Mouse (Mus musculus) ES-E14 (cell line): ENCODE measurements at regions not wholly inside any gene's neighbourhood (a gene's known extent, or its start where the extent isn't known, plus 50 kb on each side); places are given as distances from the start of the nearest gene placed in this dataset.

ENCODE experiments used
- DNase-seq: peaks from one replicate; pipeline ENCODE4 v3.0.0-alpha.2; 2013; ENCODE audit warnings: low read depth, low spot score
- H3K27ac ChIP-seq: 2 replicates; pipeline ENCODE4 v1.5.1; 2012; ENCODE audit warnings: low read depth, mild to moderate bottlenecking, low read length, moderate library complexity, mixed read lengths; ENCODE audit not compliant: poor library complexity, insufficient read depth, severe bottlenecking
- H3K36me3 ChIP-seq: 2 replicates; pipeline ENCODE4 v1.6.1; 2012; ENCODE audit warnings: mild to moderate bottlenecking, low read length, moderate library complexity, mixed read lengths; ENCODE audit not compliant: control insufficient read depth, poor library complexity, insufficient read depth, severe bottlenecking
- H3K4me1 ChIP-seq, 2 experiments: fragments of 150-350 bp in 1 of 2; sonication (generic) in 1 of 2; 2 replicates each; pipeline ENCODE4 v1.6.1; 2012; ENCODE audit warnings: low read length in 2 of 2, mild to moderate bottlenecking in 1 of 2, mixed read lengths in 1 of 2; ENCODE audit not compliant: control insufficient read depth in 2 of 2, insufficient read depth in 2 of 2, poor library complexity in 1 of 2
- H3K4me3 ChIP-seq, 2 experiments: fragments of 150-350 bp in 1 of 2; sonication (generic) in 1 of 2; 2 replicates each; pipeline ENCODE4 v1.5.1; 2012; ENCODE audit warnings: low read length in 2 of 2, low read depth in 1 of 2, mild to moderate bottlenecking in 1 of 2, mixed read lengths in 1 of 2; ENCODE audit not compliant: insufficient read depth in 1 of 2, poor library complexity in 1 of 2, severe bottlenecking in 1 of 2
- H3K9ac ChIP-seq: 2 replicates; pipeline ENCODE4 v1.6.1; 2012; ENCODE audit warnings: low read depth, mild to moderate bottlenecking, low read length, mixed read lengths; ENCODE audit not compliant: poor library complexity, insufficient read depth, severe bottlenecking
- H3K9me3 ChIP-seq: fragments of 150-350 bp; sonication (generic); 2 replicates; pipeline ENCODE4 v1.6.1; 2012; ENCODE audit warnings: low read depth, mild to moderate bottlenecking, low read length; ENCODE audit not compliant: control insufficient read depth, insufficient read depth
- CHD2 ChIP-seq: IDR thresholded peaks from 2 replicates; pipeline ENCODE4 v1.6.1; 2014; ENCODE audit warnings: mild to moderate bottlenecking, low read depth, low read length, inconsistent platforms
- HCFC1 ChIP-seq: IDR thresholded peaks from 2 replicates; pipeline ENCODE4 v1.6.1; 2012; ENCODE audit warnings: low read length, inconsistent platforms, borderline replicate concordance; ENCODE audit not compliant: insufficient read depth
- MAFK ChIP-seq: IDR thresholded peaks from 2 replicates; pipeline ENCODE4 v1.6.1; 2014; ENCODE audit warnings: mild to moderate bottlenecking, low read depth, low read length, inconsistent platforms; ENCODE audit not compliant: insufficient read depth
- ZC3H11A ChIP-seq: IDR thresholded peaks from 2 replicates; pipeline ENCODE4 v1.6.1; 2012; ENCODE audit warnings: low read depth, mild to moderate bottlenecking, inconsistent platforms, low read length, borderline replicate concordance
- ZNF384 ChIP-seq: IDR thresholded peaks from 2 replicates; pipeline ENCODE4 v1.6.1; 2012; ENCODE audit warnings: low read depth, low read length, inconsistent platforms
- in situ Hi-C, 2 experiments: fragments of 600-800 bp; cut with MboI; formaldehyde crosslinking; loops; one replicate each; pipeline ENCODE4 v1.15.1; 2025; ENCODE audit warnings: low sequenced_read_pairs in 2 of 2, inconsistent platforms in 1 of 2; ENCODE audit not compliant: unreplicated experiment in 2 of 2

GRCm38 (mm10) chr8:9072724-9073123 lies 382.4 kb upstream of the Arglu1 start:
- DNase-seq: no peak
- in situ Hi-C loops: no loop called here
- no peak for TF ChIP-seq ZC3H11A
- TF ChIP-seq CHD2: no peak
- TF ChIP-seq MAFK: no peak
- no peak for TF ChIP-seq ZNF384
- no peak for TF ChIP-seq HCFC1

GRCm38 (mm10) chr8:9072286-9072685 lies 382.0 kb upstream of the Arglu1 start:
- H3K9me3 ChIP-seq: no peaks in the 10 kb centered on the region
- no peaks in the 10 kb centered on the region for H3K36me3 ChIP-seq
- no peak overlapping the region for H3K4me3 ChIP-seq
- TF ChIP-seq HCFC1 (no peak), ZC3H11A (no peak), MAFK (no peak), CHD2 (no peak), ZNF384 (no peak)
- H3K9ac ChIP-seq: no peak overlapping the region
- H3K27ac ChIP-seq: no peak overlapping the region
- DNase-seq: no peak
- in situ Hi-C loops: no loop called here
- no peaks in the 10 kb centered on the region for H3K4me1 ChIP-seq

More at GRCm38 (mm10) chr8:9072724-9073123, 382.4 kb upstream of the Arglu1 start:
- Histone ChIP-seq H3K4me3 (no peak overlapping the region), H3K36me3 (no peaks in the 10 kb centered on the region), H3K4me1 (no peaks in the 10 kb centered on the region), H3K9ac (no peak overlapping the region), H3K9me3 (no peaks in the 10 kb centered on the region), H3K27ac (no peak overlapping the region)

- no peak for DNase-seq
- in situ Hi-C loops: no loop called here
- H3K9ac ChIP-seq: no peak overlapping the region
- no peaks in the 10 kb centered on the region for H3K9me3 ChIP-seq
- no peak overlapping the region for H3K27ac ChIP-seq
- no peaks in the 10 kb centered on the region for H3K36me3 ChIP-seq
- TF ChIP-seq CHD2: no peak
- no peak for TF ChIP-seq ZC3H11A
- no peak for TF ChIP-seq MAFK
- no peak for TF ChIP-seq ZNF384
- TF ChIP-seq HCFC1: no peak
- H3K4me1 ChIP-seq: no peaks in the 10 kb centered on the region
- H3K4me3 ChIP-seq: no peak overlapping the region
Measured at GRCm38 (mm10) chr8:9070953-9071352, 380.6 kb upstream of the Arglu1 start.

- H3K36me3 ChIP-seq: no peaks in the 10 kb centered on the region
- no peaks in the 10 kb centered on the region for H3K4me1 ChIP-seq
- DNase-seq: no peak
- in situ Hi-C loops: no loop called here
- H3K27ac ChIP-seq: no peak overlapping the region
- H3K9me3 ChIP-seq: no peaks in the 10 kb centered on the region
- no peak overlapping the region for H3K9ac ChIP-seq
- H3K4me3 ChIP-seq: no peak overlapping the region
- TF ChIP-seq MAFK (no peak), ZC3H11A (no peak), ZNF384 (no peak), HCFC1 (no peak), CHD2 (no peak)
Measured at GRCm38 (mm10) chr8:9069845-9070244, 379.5 kb upstream of the Arglu1 start.

DNA sequence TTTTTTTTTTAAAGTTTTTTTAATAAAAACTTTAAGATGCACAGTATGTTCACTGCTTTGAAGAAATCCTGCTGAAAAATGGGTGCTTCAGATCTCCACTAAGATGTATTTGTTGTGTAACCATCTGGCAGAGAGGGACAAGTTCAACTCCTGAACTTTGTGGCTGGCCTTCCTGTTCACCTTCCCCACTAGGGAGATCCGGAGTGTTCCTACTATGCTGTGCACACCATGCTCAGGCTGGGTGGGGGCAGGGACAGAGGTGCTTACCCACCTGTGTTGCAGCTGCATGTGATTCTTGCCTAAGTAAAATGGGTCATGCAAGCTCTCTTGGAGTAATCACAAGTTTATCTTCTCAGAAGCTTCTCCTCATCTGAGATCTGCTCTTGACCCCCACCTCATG lies 377.4 kb upstream of the Arglu1 start:
- no peak overlapping the region for H3K9ac ChIP-seq
- no peaks in the 10 kb centered on the region for H3K9me3 ChIP-seq
- H3K4me1 ChIP-seq: no peaks in the 10 kb centered on the region
- no peak for DNase-seq
- in situ Hi-C loops: no loop called here
- no peak overlapping the region for H3K27ac ChIP-seq
- H3K36me3 ChIP-seq: no peaks in the 10 kb centered on the region
- TF ChIP-seq CHD2 (no peak), MAFK (no peak)
- no peak overlapping the region for H3K4me3 ChIP-seq
